Comparison of ENCODE assay signal across 8 mouse cellular contexts in genomic region chr14:31250222-31251083, GRCm38 (mm10). TPM values are rescaled to one million over a fixed set of nuclear protein-coding genes. Genes with fewer than 3 reads are reported as not detected.
DNase-seq lines count a peak whose midpoint lies in the region; ATAC-seq lines count a peak whose summit lies in the region.

No protein-coding gene starts in this region.

- ATAC-seq in heart, embryonic 13.5 days (ENCODE audit: extremely low read depth, insufficient number of reproducible peaks, low FRiP score, low TSS enrichment) = peak; percentile 65

- peaks cover 38% of the 10 kb centered on the region for H3K4me1 ChIP-seq in heart, embryonic 13.5 days
- H3K4me1 ChIP-seq in hindbrain, embryonic 10.5 days (replicated peaks) = peaks cover 19% of the 10 kb centered on the region

- no peak for DNase-seq in heart, adult 9 months (ENCODE audit: low spot score in 2 of 2)
- DNase-seq in R1 (ENCODE audit: low read depth, low spot score) = peak; percentile 80
- DNase-seq in hindbrain, embryonic 10.5 days (ENCODE audit: low spot score) = no peak
- peak; percentile 84 for DNase-seq in lung, postnatal 36 days
- no peak for DNase-seq in frontal cortex, postnatal 25 days (ENCODE audit: low spot score in 2 of 2)
- no peak for DNase-seq in adrenal gland, adult (ENCODE audit: inconsistent age in 2 of 2, low spot score in 1 of 2)
- DNase-seq in spleen, adult 12 weeks (ENCODE audit: low spot score) = no peak

- whole genome bisulfite sequencing in heart, embryonic 13.5 days = 17% methylated on average over 38 of the region's 38 CpGs
- WGBS in hindbrain, embryonic 10.5 days = 23% methylated on average over 38 of the region's 38 CpGs

- H3K4me2 ChIP-seq in heart, embryonic 13.5 days = peak overlapping the region; percentile 70

- H3K9ac ChIP-seq in heart, embryonic 13.5 days = peak overlapping the region; percentile 89

- peaks cover 31% of the 10 kb centered on the region for H3K36me3 ChIP-seq in heart, embryonic 13.5 days
- peaks cover 30% of the 10 kb centered on the region for H3K36me3 ChIP-seq in hindbrain, embryonic 10.5 days

- peak overlapping the region; percentile 95 for H3K27ac ChIP-seq in heart, embryonic 13.5 days (replicated peaks)
- peak overlapping the region; percentile 97 for H3K27ac ChIP-seq in hindbrain, embryonic 10.5 days

- peak overlapping the region; percentile 71 for H3K4me3 ChIP-seq in heart, embryonic 13.5 days
- H3K4me3 ChIP-seq in hindbrain, embryonic 10.5 days = peak overlapping the region; percentile 78

- H3K27me3 ChIP-seq in heart, embryonic 13.5 days (replicated peaks) = no peaks in the 10 kb centered on the region
- no peaks in the 10 kb centered on the region for H3K27me3 ChIP-seq in hindbrain, embryonic 10.5 days (ENCODE audit: insufficient read depth, poor library complexity, severe bottlenecking)

- no peaks in the 10 kb centered on the region for H3K9me3 ChIP-seq in heart, embryonic 13.5 days
- H3K9me3 ChIP-seq in hindbrain, embryonic 10.5 days = no peaks in the 10 kb centered on the region

RNA-seq across cellular contexts. Expression of gene Phf7, which starts 0.7 kb away (rescaled TPM):
- polyA plus RNA-seq in heart, embryonic 13.5 days (2015; fragmentation: Nextera tagmentation; extraction: Ambion mirVana) = 7.8 and 8.2 TPM in 2 replicates
- 12.7 and 13.1 TPM in 2 replicates for polyA plus RNA-seq in hindbrain, embryonic 10.5 days (2016; fragmentation: Nextera tagmentation; extraction: Ambion mirVana)

RNA-seq across cellular contexts. Expression of gene Bap1, which starts 0.8 kb away (rescaled TPM):
- polyA plus RNA-seq in heart, embryonic 13.5 days (2015; fragmentation: Nextera tagmentation; extraction: Ambion mirVana) = 52.0 and 59.1 TPM in 2 replicates
- 121 and 137 TPM in 2 replicates for polyA plus RNA-seq in hindbrain, embryonic 10.5 days (2016; fragmentation: Nextera tagmentation; extraction: Ambion mirVana)

RNA-seq across cellular contexts. Expression of gene Sema3g, which starts 32.8 kb away (rescaled TPM):
- polyA plus RNA-seq in heart, embryonic 13.5 days (2015; fragmentation: Nextera tagmentation; extraction: Ambion mirVana) = 0.51 TPM in 2 replicates
- 0.78 and 0.91 TPM in 2 replicates for polyA plus RNA-seq in hindbrain, embryonic 10.5 days (2016; fragmentation: Nextera tagmentation; extraction: Ambion mirVana)

RNA-seq across cellular contexts. Expression of gene Nisch, which starts 33.7 kb away (rescaled TPM):
- 340 and 345 TPM in 2 replicates for polyA plus RNA-seq in heart, embryonic 13.5 days (2015; fragmentation: Nextera tagmentation; extraction: Ambion mirVana)
- polyA plus RNA-seq in hindbrain, embryonic 10.5 days (2016; fragmentation: Nextera tagmentation; extraction: Ambion mirVana) = 432 and 459 TPM in 2 replicates

RNA-seq across cellular contexts. Expression of gene Tnnc1, which starts 42.3 kb away (rescaled TPM):
- 3,442 and 4,164 TPM in 2 replicates for polyA plus RNA-seq in heart, embryonic 13.5 days (2015; fragmentation: Nextera tagmentation; extraction: Ambion mirVana)
- 1.5 and 4.3 TPM in 2 replicates for polyA plus RNA-seq in hindbrain, embryonic 10.5 days (2016; fragmentation: Nextera tagmentation; extraction: Ambion mirVana)

Comparison
In these comparisons a context has a peak if more than half of its experiments do, and no peak if none do; other contexts are left out.
1. DNase-seq: peak in R1 (single experiment) and lung, postnatal 36 days (single experiment); none in heart, adult 9 months (0 of 2), hindbrain, embryonic 10.5 days (single experiment), frontal cortex, postnatal 25 days (0 of 2), adrenal gland, adult (0 of 2) and spleen, adult 12 weeks (single experiment).